Mouse (Mus musculus): ENCODE measurements at regions not wholly inside any gene's neighbourhood (a gene's known extent, or its start where the extent isn't known, plus 50 kb on each side); places are given as distances from the start of the nearest gene placed in this dataset.

DNA sequence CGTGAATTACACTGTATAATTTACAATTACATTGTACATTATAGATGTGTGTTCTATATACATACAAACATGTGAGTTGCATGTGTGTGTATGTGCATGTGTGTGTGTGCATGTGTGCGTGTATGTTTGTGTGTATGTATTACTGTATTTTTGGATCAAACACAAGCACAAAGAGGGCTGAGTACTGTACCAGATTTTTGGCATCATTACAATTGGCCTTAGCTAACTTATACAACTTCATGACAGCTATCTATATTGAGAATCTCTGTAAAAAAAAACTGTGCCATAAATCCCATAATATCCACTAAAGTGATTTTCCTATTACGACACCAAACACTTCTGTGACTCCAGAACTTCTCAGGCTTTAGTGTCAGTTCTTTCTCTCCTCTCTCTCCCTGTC lies 444.9 kb downstream of the Hdgfl1 start:
- Histone ChIP-seq H3K4me3 (ENCODE audit: low read depth, low read length) (no peak overlapping the region), H3K9me3 (replicated peaks) (no peaks in the 10 kb centered on the region), H3K36me3 (replicated peaks) (no peaks in the 10 kb centered on the region), H3K4me1 (ENCODE audit: insufficient read depth, low read depth, low read length) (no peaks in the 10 kb centered on the region), H3K27me3 (ENCODE audit: insufficient read depth, low read length) (no peaks in the 10 kb centered on the region)
- DNase-seq (ENCODE audit: low spot score), result no peak
- TF ChIP-seq TAL1 (conservative IDR thresholded peaks at IDR 0.05; ENCODE audit: low read depth, low read length) (no peak), GATA2 (IDR thresholded peaks at IDR 0.05; ENCODE audit: borderline replicate concordance, low read depth, low read length) (no peak), POLR2AphosphoS5 (IDR thresholded peaks at IDR 0.05; ENCODE audit: insufficient replicate concordance, low read depth, low read length) (no peak), GATA1 (IDR thresholded peaks at IDR 0.05; ENCODE audit: borderline replicate concordance, low read length) (no peak), CTCF (IDR thresholded peaks at IDR 0.05; ENCODE audit: low read depth, low read length) (no peak)
- ATAC-seq (ENCODE audit: extremely low read depth, insufficient number of reproducible peaks, low FRiP score, poor library complexity, severe bottlenecking), result no peak

DNA sequence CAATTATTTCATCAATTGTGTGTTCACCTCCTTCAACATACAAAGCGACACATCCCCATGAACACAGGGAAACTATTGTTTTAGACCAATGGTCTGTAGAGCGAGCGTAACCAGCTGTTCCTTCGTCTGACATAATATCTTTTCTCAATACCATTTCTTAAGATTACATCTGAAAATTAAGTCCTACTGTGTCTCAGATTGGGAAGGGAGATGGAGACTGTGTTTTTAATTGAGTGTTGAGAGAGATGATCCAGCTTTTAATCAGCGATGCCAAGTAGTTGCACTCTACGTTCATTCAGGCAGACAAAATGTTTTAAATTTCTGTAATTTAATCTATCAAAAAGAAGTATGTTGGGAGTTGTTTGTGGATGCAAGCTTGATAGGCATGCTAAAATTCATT lies 445.3 kb downstream of the Hdgfl1 start:
- TF ChIP-seq GATA1 (IDR thresholded peaks at IDR 0.05; ENCODE audit: borderline replicate concordance, low read length) (no peak), GATA2 (IDR thresholded peaks at IDR 0.05; ENCODE audit: borderline replicate concordance, low read depth, low read length) (no peak), POLR2AphosphoS5 (IDR thresholded peaks at IDR 0.05; ENCODE audit: insufficient replicate concordance, low read depth, low read length) (no peak), TAL1 (conservative IDR thresholded peaks at IDR 0.05; ENCODE audit: low read depth, low read length) (no peak), CTCF (IDR thresholded peaks at IDR 0.05; ENCODE audit: low read depth, low read length) (no peak)
- H3K36me3 ChIP-seq (replicated peaks), result no peaks in the 10 kb centered on the region
- DNase-seq (ENCODE audit: low spot score) (no peak), ATAC-seq (ENCODE audit: extremely low read depth, insufficient number of reproducible peaks, low FRiP score, poor library complexity, severe bottlenecking) (no peak)
- H3K4me3 ChIP-seq (ENCODE audit: low read depth, low read length), result no peak overlapping the region
- no peaks in the 10 kb centered on the region for H3K27me3 ChIP-seq (ENCODE audit: insufficient read depth, low read length)
- no peaks in the 10 kb centered on the region for H3K9me3 ChIP-seq (replicated peaks)
- H3K4me1 ChIP-seq (ENCODE audit: insufficient read depth, low read depth, low read length), result no peaks in the 10 kb centered on the region

DNA sequence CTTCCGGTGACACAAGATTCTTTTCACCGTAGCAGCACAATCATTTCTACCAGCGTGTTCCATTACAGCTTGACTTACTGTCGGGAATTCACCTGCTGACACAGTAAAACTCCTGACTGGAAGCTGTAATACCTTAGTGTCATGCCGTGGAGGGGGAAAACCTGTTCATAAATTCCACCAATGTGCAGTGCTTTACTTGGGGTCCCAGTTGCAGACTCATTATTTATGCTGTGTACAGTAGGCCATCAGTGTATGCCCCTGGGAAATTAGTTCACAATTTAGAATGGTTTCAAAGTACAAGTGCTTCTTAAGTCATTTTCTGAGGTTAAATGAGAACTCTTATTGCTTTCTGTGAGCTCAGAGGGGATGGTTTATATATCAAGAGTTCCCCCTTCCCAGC lies 451.4 kb downstream of the Hdgfl1 start:
- no peaks in the 10 kb centered on the region for H3K36me3 ChIP-seq (replicated peaks)
- no peaks in the 10 kb centered on the region for H3K4me1 ChIP-seq (ENCODE audit: insufficient read depth, low read depth, low read length)
- DNase-seq (ENCODE audit: low spot score) (no peak), ATAC-seq (ENCODE audit: extremely low read depth, insufficient number of reproducible peaks, low FRiP score, poor library complexity, severe bottlenecking) (no peak)
- no peaks in the 10 kb centered on the region for H3K9me3 ChIP-seq (replicated peaks)
- H3K4me3 ChIP-seq (ENCODE audit: low read depth, low read length), result no peak overlapping the region
- no peaks in the 10 kb centered on the region for H3K27me3 ChIP-seq (ENCODE audit: insufficient read depth, low read length)
- TF ChIP-seq GATA1 (IDR thresholded peaks at IDR 0.05; ENCODE audit: borderline replicate concordance, low read length) (no peak), POLR2AphosphoS5 (IDR thresholded peaks at IDR 0.05; ENCODE audit: insufficient replicate concordance, low read depth, low read length) (no peak), TAL1 (conservative IDR thresholded peaks at IDR 0.05; ENCODE audit: low read depth, low read length) (no peak), CTCF (IDR thresholded peaks at IDR 0.05; ENCODE audit: low read depth, low read length) (no peak), GATA2 (IDR thresholded peaks at IDR 0.05; ENCODE audit: borderline replicate concordance, low read depth, low read length) (no peak)

DNA sequence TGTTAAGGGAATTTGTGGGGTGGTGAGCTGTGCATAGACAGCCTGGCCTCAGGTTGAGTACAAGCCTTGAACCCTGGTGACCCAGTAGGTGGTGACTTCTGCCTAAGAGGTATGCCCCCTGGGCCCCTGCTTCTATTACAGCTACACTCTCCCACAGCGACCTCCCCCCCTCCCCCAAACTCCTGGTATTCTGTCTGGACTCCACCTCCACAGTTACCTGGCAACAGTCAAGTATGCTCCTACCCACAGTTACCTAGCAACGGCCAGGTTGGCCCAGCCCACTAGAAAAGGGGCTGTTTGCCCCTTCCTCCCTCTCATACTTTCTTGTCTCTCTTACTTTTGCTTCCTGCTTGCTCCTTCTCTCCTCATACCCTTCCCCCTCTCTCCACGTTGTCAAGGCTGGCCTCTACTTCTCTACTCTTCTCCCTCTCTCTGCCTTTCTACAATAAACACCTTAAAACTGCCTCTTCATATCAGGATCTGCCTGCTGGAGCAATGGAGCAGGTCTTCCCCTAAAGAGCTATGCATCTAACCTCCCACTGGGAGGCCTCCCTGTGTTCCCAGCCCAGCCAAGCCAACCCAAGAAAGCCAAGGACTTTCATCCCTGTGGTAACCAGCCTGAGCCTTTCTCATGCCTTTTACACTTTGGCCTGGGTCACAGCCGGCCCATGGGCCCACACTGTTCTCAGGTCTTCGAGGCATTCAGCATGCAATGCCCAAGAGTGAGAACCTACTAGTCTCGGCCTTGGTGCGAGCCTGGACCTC lies 457.5 kb downstream of the Hdgfl1 start:
- Histone ChIP-seq H3K27me3 (ENCODE audit: insufficient read depth, low read length) (no peaks in the 10 kb centered on the region), H3K4me1 (ENCODE audit: insufficient read depth, low read depth, low read length) (no peaks in the 10 kb centered on the region), H3K4me3 (ENCODE audit: low read depth, low read length) (no peak overlapping the region), H3K36me3 (replicated peaks) (no peaks in the 10 kb centered on the region), H3K9me3 (replicated peaks) (no peaks in the 10 kb centered on the region; the same call in 1 of the 2 replicates)
- no peak for DNase-seq (ENCODE audit: low spot score)
- TF ChIP-seq POLR2AphosphoS5 (IDR thresholded peaks at IDR 0.05; ENCODE audit: insufficient replicate concordance, low read depth, low read length) (no peak), CTCF (IDR thresholded peaks at IDR 0.05; ENCODE audit: low read depth, low read length) (no peak), GATA1 (IDR thresholded peaks at IDR 0.05; ENCODE audit: borderline replicate concordance, low read length) (no peak), GATA2 (IDR thresholded peaks at IDR 0.05; ENCODE audit: borderline replicate concordance, low read depth, low read length) (no peak), TAL1 (conservative IDR thresholded peaks at IDR 0.05; ENCODE audit: low read depth, low read length) (no peak)
- ATAC-seq (ENCODE audit: extremely low read depth, insufficient number of reproducible peaks, low FRiP score, poor library complexity, severe bottlenecking), result no peak

DNA sequence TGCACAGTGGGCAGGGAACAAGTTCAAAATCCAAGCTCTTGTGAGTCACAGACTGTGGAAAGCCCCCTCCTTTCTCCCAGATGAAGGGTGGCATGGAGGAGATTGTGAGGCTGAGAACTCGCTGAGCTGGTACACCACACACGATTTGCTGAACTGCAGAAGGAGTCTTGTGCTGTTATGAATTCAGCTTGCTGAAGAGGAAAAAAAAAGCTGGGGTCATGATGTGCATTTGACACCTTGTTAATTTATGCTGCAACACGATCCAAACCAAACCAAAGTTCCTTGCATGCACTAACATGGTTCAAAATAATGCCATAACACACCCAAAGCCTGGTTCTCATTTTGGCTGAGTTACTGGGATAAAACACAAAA lies 485.9 kb downstream of the Hdgfl1 start:
- Histone ChIP-seq H3K4me3 (ENCODE audit: low read depth, low read length) (no peak overlapping the region), H3K9me3 (replicated peaks) (no peaks in the 10 kb centered on the region), H3K27me3 (ENCODE audit: insufficient read depth, low read length) (no peaks in the 10 kb centered on the region), H3K4me1 (ENCODE audit: insufficient read depth, low read depth, low read length) (no peaks in the 10 kb centered on the region), H3K36me3 (replicated peaks) (no peaks in the 10 kb centered on the region)
- ATAC-seq (ENCODE audit: extremely low read depth, insufficient number of reproducible peaks, low FRiP score, poor library complexity, severe bottlenecking) (no peak), DNase-seq (ENCODE audit: low spot score) (no peak)
- TF ChIP-seq POLR2AphosphoS5 (IDR thresholded peaks at IDR 0.05; ENCODE audit: insufficient replicate concordance, low read depth, low read length), result no peak

DNA sequence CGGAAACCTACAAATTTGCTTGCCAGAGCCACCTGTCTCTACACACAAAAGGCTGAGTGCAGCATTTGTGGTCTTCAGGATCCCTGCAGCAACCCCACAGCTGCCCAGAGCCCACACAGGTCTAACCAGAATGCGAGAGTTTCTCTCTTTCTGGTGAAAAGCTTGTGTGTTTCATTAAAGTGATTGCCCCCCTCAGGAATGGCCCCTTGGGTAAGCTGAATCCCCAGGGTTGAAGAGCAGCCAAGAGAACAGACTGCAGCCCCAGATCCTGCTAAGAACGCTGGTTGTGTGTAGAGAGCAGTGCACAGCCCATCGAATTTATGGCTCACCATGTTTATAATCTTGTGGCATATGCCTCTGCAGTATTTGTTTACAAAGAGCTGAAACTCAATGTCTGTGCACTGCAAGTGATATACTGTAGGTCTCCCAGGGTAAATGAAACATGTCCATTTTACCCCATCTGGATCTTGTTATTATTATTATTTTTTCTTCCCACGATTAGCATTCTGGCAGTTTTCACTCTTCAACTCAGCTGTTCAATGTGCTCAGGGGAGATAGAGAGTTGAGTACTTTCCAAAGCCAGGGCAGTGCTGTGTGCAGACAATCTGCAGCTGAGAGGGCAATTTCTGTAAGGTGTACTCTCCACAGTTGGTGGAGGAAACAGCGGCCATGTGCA lies 486.4 kb downstream of the Hdgfl1 start:
- Histone ChIP-seq H3K36me3 (replicated peaks) (no peaks in the 10 kb centered on the region), H3K27me3 (ENCODE audit: insufficient read depth, low read length) (no peaks in the 10 kb centered on the region), H3K4me3 (ENCODE audit: low read depth, low read length) (no peak overlapping the region), H3K9me3 (replicated peaks) (no peaks in the 10 kb centered on the region), H3K4me1 (ENCODE audit: insufficient read depth, low read depth, low read length) (no peaks in the 10 kb centered on the region)
- no peak for TF ChIP-seq CTCF (IDR thresholded peaks at IDR 0.05; ENCODE audit: low read depth, low read length)
- TF ChIP-seq GATA1 (IDR thresholded peaks at IDR 0.05; ENCODE audit: borderline replicate concordance, low read length), result no peak
- no peak for TF ChIP-seq POLR2AphosphoS5 (IDR thresholded peaks at IDR 0.05; ENCODE audit: insufficient replicate concordance, low read depth, low read length)
- no peak for TF ChIP-seq GATA2 (IDR thresholded peaks at IDR 0.05; ENCODE audit: borderline replicate concordance, low read depth, low read length)
- no peak for TF ChIP-seq TAL1 (conservative IDR thresholded peaks at IDR 0.05; ENCODE audit: low read depth, low read length)
- no peak for DNase-seq (ENCODE audit: low spot score)
- no peak for ATAC-seq (ENCODE audit: extremely low read depth, insufficient number of reproducible peaks, low FRiP score, poor library complexity, severe bottlenecking)

All from G1E (cell line).